Mouse (Mus musculus): ENCODE results near the gene Gm3952.

The Gm3952 gene

DNA sequence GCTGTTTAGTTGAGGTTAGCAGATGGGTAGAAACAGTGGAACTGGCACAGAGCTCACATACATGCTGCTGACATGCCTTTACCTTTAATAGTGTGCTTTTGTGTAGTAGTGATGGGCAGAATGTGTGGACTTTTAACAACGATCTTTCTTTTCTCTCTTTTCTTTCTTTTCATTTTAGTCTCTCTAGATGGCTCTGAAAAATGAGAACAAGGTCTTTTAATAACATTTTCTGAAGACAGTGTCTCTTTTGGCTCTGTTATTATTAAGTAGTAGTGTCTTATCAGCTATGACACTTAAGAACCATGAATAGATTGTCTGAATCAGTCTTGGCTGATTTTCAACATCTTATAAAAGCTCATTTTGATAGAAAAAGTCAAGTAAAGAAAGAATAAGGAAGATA is at the start of gene Gm3952:
TSS of gene Gm3952 (minus strand) at position 101 of the 400 bp plus-strand sequence.
- no peak for DNase-seq (ENCODE audit: low read depth)

- no peak for DNase-seq (ENCODE audit: low read depth)
Observed at GRCm38 (mm10) chr8:128843749-128844148, 45.3 kb upstream of the Gm3952 start.

- no peak for DNase-seq (ENCODE audit: low read depth)
Observed at GRCm38 (mm10) chr8:128812521-128812920, 14.0 kb upstream of the Gm3952 start.

GRCm38 (mm10) chr8:128735692-128736091 is 62.8 kb downstream of the Gm3952 start:
- no peak for DNase-seq (ENCODE audit: low read depth)

DNA sequence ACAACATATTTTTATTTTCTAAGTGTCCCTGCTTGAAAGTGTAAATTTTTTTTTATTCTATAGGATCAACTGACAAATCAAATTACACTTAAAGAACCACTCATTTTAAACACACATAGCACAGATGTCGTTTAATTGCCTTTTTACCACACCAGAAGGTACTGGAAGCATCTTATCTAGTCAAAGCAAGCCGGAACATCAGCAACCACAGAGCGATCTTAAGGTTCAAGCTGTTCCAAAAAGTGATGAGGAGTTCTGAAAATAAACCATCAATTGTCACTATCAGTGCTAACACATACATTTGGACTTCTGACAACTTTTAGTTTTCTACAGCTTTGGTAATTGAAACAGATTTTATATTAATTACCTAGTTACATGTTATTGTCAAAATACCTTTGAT is 64.4 kb downstream of the Gm3952 start:
- no peak for DNase-seq (ENCODE audit: low read depth)

GRCm38 (mm10) chr8:128732254-128732653 is 66.2 kb downstream of the Gm3952 start:
- DNase-seq (ENCODE audit: low read depth): no peak

GRCm38 (mm10) chr8:128727213-128727612 is 71.3 kb downstream of the Gm3952 start:
- DNase-seq (ENCODE audit: low read depth): no peak

- DNase-seq (ENCODE audit: low read depth): peak; percentile 74
Observed at GRCm38 (mm10) chr8:128724819-128725218, 73.7 kb downstream of the Gm3952 start.

GRCm38 (mm10) chr8:128716184-128716583 is 82.3 kb downstream of the Gm3952 start:
- DNase-seq (ENCODE audit: low read depth): no peak

DNA sequence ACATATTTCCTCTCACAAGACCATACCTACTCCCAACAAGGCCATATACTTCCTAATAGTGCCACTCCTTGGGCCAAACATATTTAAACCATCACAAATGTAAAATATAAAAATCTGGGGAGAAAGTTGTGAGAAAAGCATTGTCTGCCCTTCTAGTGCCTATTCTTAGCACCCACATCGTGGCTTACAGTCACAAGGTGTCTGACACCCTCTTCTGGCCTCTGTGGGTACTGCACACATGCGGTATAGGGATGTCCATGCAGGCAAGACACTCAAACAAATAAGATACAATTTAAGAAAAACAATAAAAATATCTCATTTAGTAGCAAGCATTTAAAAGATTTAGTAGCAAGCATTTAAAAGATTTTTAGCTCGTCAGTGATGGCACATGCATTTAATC is 89.2 kb downstream of the Gm3952 start:
- peak; percentile 81 for DNase-seq (ENCODE audit: low read depth)

DNA sequence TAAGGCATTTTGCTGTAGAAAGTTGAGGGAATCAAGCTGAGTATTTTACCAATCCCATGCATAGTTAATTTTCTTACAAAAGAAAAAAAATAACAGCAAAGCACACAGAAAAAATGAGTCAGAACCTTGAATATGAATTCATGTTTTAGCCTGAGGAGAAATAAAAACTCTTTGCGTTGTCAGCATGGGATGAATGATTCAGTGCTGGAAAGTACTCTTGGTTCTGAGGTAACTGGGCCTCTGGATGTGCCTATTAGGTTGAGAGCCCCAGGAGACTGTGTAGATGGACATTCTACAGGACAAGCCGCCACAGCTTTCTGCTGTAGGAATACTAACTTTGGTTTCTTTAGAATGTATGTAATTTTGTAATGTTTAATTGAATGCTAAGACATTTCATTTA is 93.7 kb downstream of the Gm3952 start:
- DNase-seq (ENCODE audit: low read depth): no peak

DNA sequence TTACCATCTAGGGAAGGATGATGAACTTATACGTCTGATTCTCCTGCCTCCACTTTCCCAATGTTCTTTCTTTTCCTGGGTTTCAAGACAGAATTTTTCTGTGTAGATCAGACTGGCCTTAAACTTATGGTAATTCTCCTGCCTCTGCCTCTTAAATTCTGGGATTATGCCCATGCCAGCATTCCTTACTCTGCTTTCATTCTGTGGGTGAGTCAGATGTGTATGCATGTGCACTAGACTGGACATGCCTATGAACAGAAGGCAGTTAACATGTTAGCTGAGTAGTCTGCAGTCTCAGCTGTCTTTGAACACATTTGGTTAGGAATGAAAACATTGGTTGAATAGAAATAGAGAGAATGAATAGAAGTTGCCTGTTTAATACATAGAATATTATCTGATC is 94.1 kb downstream of the Gm3952 start:
- no peak for DNase-seq (ENCODE audit: low read depth)

DNA sequence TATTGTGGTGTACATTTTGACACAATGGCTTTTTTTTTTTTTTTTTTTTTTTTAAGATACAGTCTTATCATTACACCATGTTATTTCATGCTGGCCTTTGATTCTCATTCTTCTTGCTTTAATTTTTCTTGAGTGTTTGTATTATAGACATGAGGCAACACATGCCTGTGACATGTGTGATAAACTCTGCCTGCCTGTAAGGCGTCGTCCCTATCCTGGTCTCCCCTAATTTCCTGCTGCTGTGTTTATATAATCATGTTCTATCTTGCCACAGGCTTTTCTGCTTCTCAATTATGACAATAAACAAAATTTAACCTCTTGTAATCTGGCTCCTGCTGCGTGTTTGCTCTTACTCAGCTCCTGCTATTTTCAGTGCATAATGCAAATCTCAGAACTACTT is 100.5 kb downstream of the Gm3952 start:
- DNase-seq (ENCODE audit: low read depth): no peak

- no peak for DNase-seq (ENCODE audit: low read depth)
Observed at GRCm38 (mm10) chr8:128696701-128697397, 101.6 kb downstream of the Gm3952 start.
